Mouse (Mus musculus): ENCODE results near the gene ccdc198.

- no peak for TF ChIP-seq CTCF (IDR thresholded peaks at IDR 0.05; ENCODE audit: borderline replicate concordance, insufficient read depth, low read length)
- no peak for TF ChIP-seq POLR2A (IDR thresholded peaks at IDR 0.05; ENCODE audit: low read depth, low read length)
These were observed 44.9 kb upstream of the ccdc198 start for GRCm38 (mm10) chr14:49290029-49290745.
